Mouse (Mus musculus): ENCODE measurements around the gene Tnni2.

DNA sequence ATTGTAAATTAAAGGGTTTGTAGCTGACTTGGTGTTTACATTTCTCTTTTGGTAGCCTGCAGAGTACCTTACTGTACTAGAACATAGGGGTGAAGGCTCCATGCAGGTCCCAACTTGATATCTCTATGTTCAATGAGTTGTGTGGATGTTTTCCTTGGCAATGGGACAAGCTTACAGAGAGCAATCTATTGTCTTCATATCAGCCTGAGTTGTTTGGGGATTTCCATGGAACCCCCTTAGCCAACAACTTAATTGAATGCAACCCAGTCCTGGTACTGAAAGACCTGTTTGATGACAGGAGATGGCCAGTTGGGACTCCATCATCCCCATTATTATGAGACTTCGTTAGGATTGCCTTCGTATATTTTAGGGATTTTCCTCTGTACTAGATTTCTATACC, 23.6 kb upstream of the Tnni2 start:
- TF ChIP-seq POLR2A (IDR thresholded peaks at IDR 0.05; ENCODE audit: borderline replicate concordance, extremely low read depth, low read depth, low read length): no peak
- TF ChIP-seq CTCF (IDR thresholded peaks at IDR 0.05; ENCODE audit: insufficient read depth, low read length): no peak

Measured in lung, adult 2 months (tissue).